Mouse (Mus musculus): Measurements from ENCODE around the gene Tmsb4x. TPM values are rescaled to one million over a fixed set of nuclear protein-coding genes. Genes with fewer than 3 reads are reported as not detected.

Tmsb4x gene
- polyA plus RNA-seq, 1 experiment, result 60.8 TPM

DNA sequence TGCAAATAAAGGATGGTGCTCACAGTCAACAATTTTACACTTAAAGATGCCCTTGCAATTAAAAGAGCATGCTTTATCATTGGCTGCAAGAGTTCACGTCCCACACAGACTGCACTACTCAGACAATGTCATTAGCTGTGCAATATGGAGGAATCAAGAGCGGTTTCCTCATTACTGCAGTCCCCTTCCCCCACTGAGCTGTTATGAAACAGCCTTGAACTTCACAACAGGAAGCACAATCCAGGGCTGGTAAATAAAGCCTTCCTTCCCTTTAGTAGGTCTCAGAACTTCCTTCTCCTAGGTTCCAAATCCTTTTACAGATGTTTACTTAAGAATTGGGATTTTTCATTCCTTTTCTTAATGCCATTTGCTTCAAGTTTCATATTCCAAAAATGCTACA lies 41.8 kb downstream of the Tmsb4x start:
- no peaks in the 10 kb centered on the region for H3K4me1 ChIP-seq (ENCODE audit: control insufficient read depth, insufficient read depth, low read length)
- H3K36me3 ChIP-seq (ENCODE audit: control insufficient read depth, insufficient read depth, low read length), result no peaks in the 10 kb centered on the region
- no peaks in the 10 kb centered on the region for H3K27me3 ChIP-seq (ENCODE audit: control insufficient read depth, insufficient read depth, low read length)
- peak overlapping the region; percentile 17; the same call in 1 of the 2 replicates for H3K27ac ChIP-seq (ENCODE audit: control insufficient read depth, insufficient read depth, low read depth, low read length)
- TF ChIP-seq POLR2A (IDR thresholded peaks at IDR 0.05; ENCODE audit: control insufficient read depth, low read depth, low read length) (no peak), CTCF (IDR thresholded peaks at IDR 0.05; ENCODE audit: control insufficient read depth, insufficient read depth, insufficient replicate concordance, low read depth, low read length) (no peak)
- H3K4me3 ChIP-seq (ENCODE audit: control insufficient read depth, low read depth, low read length), result no peak overlapping the region

GRCm38 (mm10) chrX:167166051-167166450 lies 43.1 kb downstream of the Tmsb4x start:
- H3K27ac ChIP-seq (ENCODE audit: control insufficient read depth, insufficient read depth, low read depth, low read length), result no peak overlapping the region
- no peaks in the 10 kb centered on the region for H3K36me3 ChIP-seq (ENCODE audit: control insufficient read depth, insufficient read depth, low read length)
- no peak overlapping the region for H3K4me3 ChIP-seq (ENCODE audit: control insufficient read depth, low read depth, low read length)
- no peaks in the 10 kb centered on the region for H3K27me3 ChIP-seq (ENCODE audit: control insufficient read depth, insufficient read depth, low read length)
- TF ChIP-seq POLR2A (IDR thresholded peaks at IDR 0.05; ENCODE audit: control insufficient read depth, low read depth, low read length) (no peak), CTCF (IDR thresholded peaks at IDR 0.05; ENCODE audit: control insufficient read depth, insufficient read depth, insufficient replicate concordance, low read depth, low read length) (no peak)
- H3K4me1 ChIP-seq (ENCODE audit: control insufficient read depth, insufficient read depth, low read length), result no peaks in the 10 kb centered on the region

DNA sequence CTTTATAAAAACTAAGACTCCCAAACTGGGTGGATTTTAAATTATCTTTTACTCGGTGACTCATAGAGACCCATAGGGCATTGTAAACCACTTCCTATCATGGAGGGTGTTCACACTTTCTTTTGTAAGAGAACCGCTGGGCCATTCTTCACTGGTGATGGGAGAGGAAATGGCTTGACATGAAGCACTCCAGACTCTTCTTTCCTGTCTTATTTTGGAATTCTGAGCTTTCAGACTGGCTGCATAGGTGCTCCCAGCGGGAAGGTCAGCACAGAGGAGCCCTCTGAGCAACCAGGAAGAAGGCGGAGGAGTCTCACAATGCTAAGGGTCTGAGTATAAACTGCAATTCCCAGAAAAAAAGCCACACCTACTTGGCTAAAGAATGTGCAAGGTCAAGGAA lies 51.4 kb downstream of the Tmsb4x start:
- no peak overlapping the region for H3K27ac ChIP-seq (ENCODE audit: control insufficient read depth, insufficient read depth, low read depth, low read length)
- H3K27me3 ChIP-seq (ENCODE audit: control insufficient read depth, insufficient read depth, low read length), result no peaks in the 10 kb centered on the region
- no peak for TF ChIP-seq CTCF (IDR thresholded peaks at IDR 0.05; ENCODE audit: control insufficient read depth, insufficient read depth, insufficient replicate concordance, low read depth, low read length)

More for the DNA sequence above, 51.4 kb downstream of the Tmsb4x start:
- H3K36me3 ChIP-seq (ENCODE audit: control insufficient read depth, insufficient read depth, low read length), result no peaks in the 10 kb centered on the region
- no peak overlapping the region for H3K4me3 ChIP-seq (ENCODE audit: control insufficient read depth, low read depth, low read length)
- no peaks in the 10 kb centered on the region for H3K4me1 ChIP-seq (ENCODE audit: control insufficient read depth, insufficient read depth, low read length)

Other genes starting within 250 kb of the Tmsb4x start
- 0.14 and 0.34 TPM in 2 replicates for gene Tlr8, start 55.0 kb upstream of the Tmsb4x start, polyA plus RNA-seq (2012; rRNA removed)
- gene Tlr7, start 121.2 kb upstream of the Tmsb4x start, polyA plus RNA-seq (2012; rRNA removed), result 0.07 and 0.11 TPM in 2 replicates
- gene Prps2, start 173.4 kb upstream of the Tmsb4x start, polyA plus RNA-seq (2012; rRNA removed), result 3.1 and 5.3 TPM in 2 replicates

All from testis, adult 2 months (tissue).